Mouse (Mus musculus) thymus, adult 2 months (tissue): ENCODE results near the gene Ankrd2. TPM values are rescaled to one million over a fixed set of nuclear protein-coding genes. Genes with fewer than 3 reads are reported as not detected.

Experiments used
- DNase-seq: peaks from one replicate; pipeline ENCODE4 v3.0.0; 2021
- H3K27ac ChIP-seq: fragments of 200-500 bp; 2 replicates; pipeline ENCODE4 v1.5.1; 2012; ENCODE audit warnings: low read length, control low read depth; ENCODE audit not compliant: control insufficient read depth, insufficient read depth
- H3K27me3 ChIP-seq: fragments of 200-500 bp; 2 replicates; pipeline ENCODE4 v1.6.1; 2012; ENCODE audit warnings: mild to moderate bottlenecking, low read length, moderate library complexity, mixed read lengths; ENCODE audit not compliant: control insufficient read depth, insufficient read depth
- H3K36me3 ChIP-seq: fragments of 200-500 bp; 2 replicates; pipeline ENCODE4 v1.6.1; 2012; ENCODE audit warnings: mild to moderate bottlenecking, low read length, moderate library complexity; ENCODE audit not compliant: control insufficient read depth, insufficient read depth
- H3K4me1 ChIP-seq: fragments of 200-500 bp; replicated peaks from 2 replicates; pipeline ENCODE4 v1.6.1; 2012; ENCODE audit warnings: low read length; ENCODE audit not compliant: control insufficient read depth, insufficient read depth
- H3K4me3 ChIP-seq: fragments of 200-500 bp; 2 replicates; pipeline ENCODE4 v1.5.1; 2012; ENCODE audit warnings: mild to moderate bottlenecking, low read length, control low read depth, moderate library complexity; ENCODE audit not compliant: control insufficient read depth, insufficient read depth
- CTCF ChIP-seq: fragments of 200-500 bp; IDR thresholded peaks from 2 replicates; pipeline ENCODE4 v1.5.1; 2012; ENCODE audit warnings: mild to moderate bottlenecking, control low read depth, low read length, moderate library complexity, borderline replicate concordance; ENCODE audit not compliant: control insufficient read depth, poor library complexity, insufficient read depth; ENCODE audit errors: extremely low read depth
- POLR2A ChIP-seq: fragments of 200-500 bp; IDR thresholded peaks from 2 replicates; pipeline ENCODE4 v1.6.1; 2012; ENCODE audit warnings: mild to moderate bottlenecking, low read length, control low read depth, moderate library complexity; ENCODE audit not compliant: control insufficient read depth, poor library complexity, insufficient read depth; ENCODE audit errors: extremely low read depth
- WGBS: fragments of 180-500 bp; shearing (Covaris S2); methylation state at CpG from one replicate; pipeline ENCODE4 v1.1.7; 2018; 5-methylcytosine and 5-hydroxymethylcytosine counted together
- polyA plus RNA-seq: library from polyadenylated mRNA; depleted of rRNA; stranded (reverse); fragments of >200 nt; gene quantifications from 2 replicates; pipeline ENCODE4 v1.2.3, GENCODE M21; 2012

The Ankrd2 gene
- polyA plus RNA-seq, 1 experiment, result 0.20 TPM

GRCm38 (mm10) chr19:42071886-42072608 is 36.2 kb downstream of the Ankrd2 start:
- DNase-seq, result no peak
- Histone ChIP-seq H3K4me3 (no peak overlapping the region), H3K27me3 (no peaks in the 10 kb centered on the region), H3K36me3 (no peaks in the 10 kb centered on the region), H3K4me1 (no peaks in the 10 kb centered on the region), H3K27ac (no peak overlapping the region)
- WGBS, result 86% methylated on average over 15 of the region's 15 CpGs
- TF ChIP-seq CTCF (no peak), POLR2A (no peak)

GRCm38 (mm10) chr19:42072802-42073201 is 37.0 kb downstream of the Ankrd2 start:
- H3K27me3 ChIP-seq, result no peaks in the 10 kb centered on the region
- TF ChIP-seq CTCF (no peak), POLR2A (no peak)
- H3K36me3 ChIP-seq, result no peaks in the 10 kb centered on the region
- no peak overlapping the region for H3K27ac ChIP-seq
- no peak overlapping the region for H3K4me3 ChIP-seq
- no peak for DNase-seq
- 83% methylated on average over 7 of the region's 7 CpGs for WGBS
- no peaks in the 10 kb centered on the region for H3K4me1 ChIP-seq

GRCm38 (mm10) chr19:42075051-42075450 is 39.3 kb downstream of the Ankrd2 start:
- Histone ChIP-seq H3K4me1 (no peaks in the 10 kb centered on the region), H3K36me3 (no peaks in the 10 kb centered on the region), H3K4me3 (no peak overlapping the region), H3K27me3 (no peaks in the 10 kb centered on the region), H3K27ac (no peak overlapping the region)
- no peak for TF ChIP-seq POLR2A
- TF ChIP-seq CTCF, result no peak
- no peak for DNase-seq
- 96% methylated on average over 2 of the region's 2 CpGs for WGBS

GRCm38 (mm10) chr19:42075992-42076391 is 40.2 kb downstream of the Ankrd2 start:
- no peak for DNase-seq
- no peak overlapping the region for H3K27ac ChIP-seq
- 96% methylated on average over 16 of the region's 16 CpGs for WGBS
- H3K27me3 ChIP-seq, result no peaks in the 10 kb centered on the region
- no peaks in the 10 kb centered on the region for H3K36me3 ChIP-seq
- no peak overlapping the region for H3K4me3 ChIP-seq
- no peak for TF ChIP-seq CTCF
- TF ChIP-seq POLR2A, result no peak
- no peaks in the 10 kb centered on the region for H3K4me1 ChIP-seq

GRCm38 (mm10) chr19:42078566-42078965 is 42.8 kb downstream of the Ankrd2 start:
- no peak overlapping the region for H3K27ac ChIP-seq
- 95% methylated on average over 8 of the region's 8 CpGs for WGBS
- no peaks in the 10 kb centered on the region for H3K36me3 ChIP-seq
- no peak for TF ChIP-seq CTCF
- DNase-seq, result no peak
- H3K4me3 ChIP-seq, result no peak overlapping the region
- no peaks in the 10 kb centered on the region for H3K27me3 ChIP-seq
- no peaks in the 10 kb centered on the region for H3K4me1 ChIP-seq

GRCm38 (mm10) chr19:42079006-42079405 is 43.2 kb downstream of the Ankrd2 start:
- Histone ChIP-seq H3K27ac (no peak overlapping the region), H3K4me3 (no peak overlapping the region), H3K4me1 (no peaks in the 10 kb centered on the region), H3K36me3 (no peaks in the 10 kb centered on the region), H3K27me3 (no peaks in the 10 kb centered on the region)
- no peak for TF ChIP-seq CTCF
- TF ChIP-seq POLR2A, result no peak
- 97% methylated on average over 12 of the region's 12 CpGs for WGBS
- no peak for DNase-seq

GRCm38 (mm10) chr19:42079950-42080349 is 44.1 kb downstream of the Ankrd2 start:
- Histone ChIP-seq H3K4me1 (no peaks in the 10 kb centered on the region), H3K27me3 (no peaks in the 10 kb centered on the region), H3K36me3 (no peaks in the 10 kb centered on the region), H3K27ac (no peak overlapping the region), H3K4me3 (no peak overlapping the region)
- DNase-seq, result no peak
- no peak for TF ChIP-seq POLR2A
- WGBS, result 89% methylated on average over 5 of the region's 5 CpGs
